Mouse (Mus musculus) hindbrain, postnatal 0 days (tissue): ENCODE data around the gene Gm37240. TPM values are rescaled to one million over a fixed set of nuclear protein-coding genes. Genes with fewer than 3 reads are reported as not detected.

Experiments
- ATAC-seq: fragments of 200-750 bp; cut with Nextera tagmentation; 2 replicates; pipeline ENCODE4 v1.8.0; 2017; ENCODE audit warnings: mild to moderate bottlenecking, moderate TSS enrichment, moderate library complexity
- DNase-seq: peaks from one replicate; pipeline ENCODE4 v3.0.0-alpha.2; 2015; ENCODE audit warnings: low spot score
- H3K27ac ChIP-seq: fragments of 300-500 bp; sonication (generic); 2 replicates; pipeline ENCODE4 v1.5.1; 2014; ENCODE audit warnings: mild to moderate bottlenecking
- H3K27me3 ChIP-seq: fragments of 300-500 bp; sonication (generic); 2 replicates; pipeline ENCODE4 v1.6.1; 2014; ENCODE audit warnings: low read length, mixed read lengths; ENCODE audit not compliant: insufficient read depth
- H3K36me3 ChIP-seq: fragments of 300-500 bp; sonication (generic); 2 replicates; pipeline ENCODE4 v1.6.1; 2014; ENCODE audit warnings: low read length, mixed read lengths; ENCODE audit not compliant: insufficient read depth
- H3K4me1 ChIP-seq: fragments of 300-500 bp; sonication (generic); 2 replicates; pipeline ENCODE4 v1.6.1; 2014; ENCODE audit warnings: antibody characterized with exemption, low read length, mixed read lengths; ENCODE audit not compliant: insufficient read depth
- H3K4me2 ChIP-seq: fragments of 300-500 bp; sonication (generic); 2 replicates; pipeline ENCODE4 v1.6.1; 2014; ENCODE audit warnings: low read depth, mild to moderate bottlenecking, low read length, moderate library complexity, mixed read lengths
- H3K4me3 ChIP-seq: fragments of 300-500 bp; sonication (generic); 2 replicates; pipeline ENCODE4 v1.5.1; 2014; ENCODE audit warnings: low read length
- H3K9ac ChIP-seq: fragments of 300-500 bp; sonication (generic); replicated peaks from 2 replicates; pipeline ENCODE4 v1.6.1; 2014; ENCODE audit warnings: mild to moderate bottlenecking, low read length, moderate library complexity, mixed read lengths
- H3K9me3 ChIP-seq: fragments of 300-500 bp; sonication (generic); 2 replicates; pipeline ENCODE4 v1.6.1; 2016; ENCODE audit warnings: low read length, mixed read lengths
- CTCF ChIP-seq: IDR thresholded peaks from 2 replicates; pipeline ENCODE4 v1.5.1; 2016; ENCODE audit warnings: antibody characterized with exemption, control low read depth, low read depth
- WGBS: fragments of 180-500 bp; shearing (Covaris S2); extraction: QIAGEN DNeasy Blood & Tissue Kit; methylation state at CpG from one replicate; pipeline ENCODE4 v1.1.7; 2014; 5-methylcytosine and 5-hydroxymethylcytosine counted together
- polyA plus RNA-seq: library from polyadenylated mRNA; unstranded; fragments of >200 nt; fragmentation: Nextera tagmentation; extraction: Ambion mirVana; gene quantifications from 2 replicates; pipeline ENCODE4 v1.2.1, GENCODE M21; 2015
- total RNA-seq: library from RNA; depleted of rRNA; stranded (reverse); fragments of >200 nt; gene quantifications from 2 replicates; pipeline ENCODE4 v1.2.3, GENCODE M21; 2014

Gene Gm37240
- total and polyA plus RNA-seq, 2 experiments from 2014 or later, result 1.5 TPM; not detected in 1

- H3K4me1 ChIP-seq, result peaks cover 13% of the 10 kb centered on the region
- ATAC-seq (no peak), DNase-seq (no peak)
- H3K27ac ChIP-seq, result no peak overlapping the region
- no peak overlapping the region for H3K4me3 ChIP-seq
- H3K9ac ChIP-seq, result 0 out of 2 replicates have a peak overlapping the region, but pooled peaks have one; percentile 5
- no peaks in the 10 kb centered on the region for H3K36me3 ChIP-seq
- no peak overlapping the region for H3K4me2 ChIP-seq
- H3K9me3 ChIP-seq, result no peaks in the 10 kb centered on the region
- no peaks in the 10 kb centered on the region for H3K27me3 ChIP-seq
- TF ChIP-seq CTCF, result no peak
- WGBS, result 11% methylated on average over 4 of the region's 4 CpGs
Measured at GRCm38 (mm10) chr3:85313646-85314255, 573.6 kb downstream of the Gm37240 start.

GRCm38 (mm10) chr3:85311176-85311575 lies 576.1 kb downstream of the Gm37240 start:
- WGBS, result 74% methylated on average over 3 of the region's 3 CpGs
- H3K27me3 ChIP-seq, result no peaks in the 10 kb centered on the region
- H3K36me3 ChIP-seq, result no peaks in the 10 kb centered on the region
- DNase-seq (no peak), ATAC-seq (no peak)
- no peak overlapping the region for H3K9ac ChIP-seq
- no peak overlapping the region for H3K4me2 ChIP-seq
- H3K9me3 ChIP-seq, result no peaks in the 10 kb centered on the region
- no peak overlapping the region for H3K4me3 ChIP-seq
- TF ChIP-seq CTCF, result no peak
- H3K4me1 ChIP-seq, result peaks cover 13% of the 10 kb centered on the region
- H3K27ac ChIP-seq, result no peak overlapping the region

- Histone ChIP-seq H3K4me2 (no peak overlapping the region), H3K36me3 (no peaks in the 10 kb centered on the region), H3K4me3 (no peak overlapping the region), H3K27me3 (no peaks in the 10 kb centered on the region), H3K27ac (no peak overlapping the region), H3K4me1 (peaks cover 13% of the 10 kb centered on the region), H3K9me3 (no peaks in the 10 kb centered on the region), H3K9ac (no peak overlapping the region)
- DNase-seq (no peak), ATAC-seq (no peak)
- TF ChIP-seq CTCF, result no peak
- WGBS, result 72% methylated on average over 8 of the region's 8 CpGs
Measured at GRCm38 (mm10) chr3:85310401-85310989, 576.8 kb downstream of the Gm37240 start.

- H3K4me3 ChIP-seq, result no peak overlapping the region
- H3K4me1 ChIP-seq, result peaks cover 9% of the 10 kb centered on the region
- H3K4me2 ChIP-seq, result no peak overlapping the region
- H3K9me3 ChIP-seq, result no peaks in the 10 kb centered on the region
- no peak overlapping the region for H3K27ac ChIP-seq
- no peaks in the 10 kb centered on the region for H3K36me3 ChIP-seq
- no peak for TF ChIP-seq CTCF
- ATAC-seq (no peak), DNase-seq (no peak)
- no peak overlapping the region for H3K9ac ChIP-seq
- no peaks in the 10 kb centered on the region for H3K27me3 ChIP-seq
- WGBS, result 59% methylated on average over 6 of the region's 6 CpGs
Measured at GRCm38 (mm10) chr3:85309168-85309567, 578.1 kb downstream of the Gm37240 start.

- H3K4me2 ChIP-seq, result no peak overlapping the region
- ATAC-seq (no peak), DNase-seq (peak; percentile 39)
- no peak overlapping the region for H3K4me3 ChIP-seq
- H3K36me3 ChIP-seq, result no peaks in the 10 kb centered on the region
- no peak overlapping the region for H3K9ac ChIP-seq
- H3K27ac ChIP-seq, result no peak overlapping the region
- H3K27me3 ChIP-seq, result no peaks in the 10 kb centered on the region
- no peak for TF ChIP-seq CTCF
- H3K4me1 ChIP-seq, result peaks cover 5% of the 10 kb centered on the region; the same call in 1 of the 2 replicates
- no peaks in the 10 kb centered on the region for H3K9me3 ChIP-seq
- 39% methylated on average over 4 of the region's 4 CpGs for WGBS
Measured at GRCm38 (mm10) chr3:85308706-85309105, 578.6 kb downstream of the Gm37240 start.

- H3K9ac ChIP-seq, result no peak overlapping the region
- peaks cover 6% of the 10 kb centered on the region; the same call in 1 of the 2 replicates for H3K4me1 ChIP-seq
- H3K9me3 ChIP-seq, result peaks cover 2% of the 10 kb centered on the region; the same call in 1 of the 2 replicates
- ATAC-seq (no peak), DNase-seq (peak; percentile 39)
- no peaks in the 10 kb centered on the region for H3K36me3 ChIP-seq
- WGBS, result 39% methylated on average over 3 of the region's 3 CpGs
- no peak for TF ChIP-seq CTCF
- no peak overlapping the region for H3K27ac ChIP-seq
- H3K27me3 ChIP-seq, result no peaks in the 10 kb centered on the region
- H3K4me2 ChIP-seq, result no peak overlapping the region
- no peak overlapping the region for H3K4me3 ChIP-seq
Measured at GRCm38 (mm10) chr3:85301851-85302250, 585.5 kb downstream of the Gm37240 start.

GRCm38 (mm10) chr3:85301336-85301735 lies 586.0 kb downstream of the Gm37240 start:
- Histone ChIP-seq H3K9ac (no peak overlapping the region), H3K4me1 (peaks cover 6% of the 10 kb centered on the region; the same call in 1 of the 2 replicates), H3K27me3 (no peaks in the 10 kb centered on the region), H3K4me2 (no peak overlapping the region), H3K4me3 (no peak overlapping the region), H3K9me3 (peaks cover 4% of the 10 kb centered on the region; the same call in 1 of the 2 replicates), H3K36me3 (no peaks in the 10 kb centered on the region), H3K27ac (0 out of 2 replicates have a peak overlapping the region, but pooled peaks have one; percentile 78)
- 89% methylated on average over 2 of the region's 2 CpGs for WGBS
- TF ChIP-seq CTCF, result no peak
- no peak for DNase-seq
- no peak for ATAC-seq
